Mouse (Mus musculus): Measurements from ENCODE around the gene Utrn. TPM values are rescaled to one million over a fixed set of nuclear protein-coding genes. Genes with fewer than 3 reads are reported as not detected.

The Utrn gene
- polyA plus RNA-seq, 1 experiment from 2014 or later = 37.4 TPM

- Histone ChIP-seq H3K27me3 (replicated peaks; ENCODE audit: control insufficient read depth, insufficient read depth, low read length) (no peaks in the 10 kb centered on the region), H3K4me2 (ENCODE audit: low read depth, low read length) (no peak overlapping the region), H3K4me1 (ENCODE audit: control insufficient read depth, insufficient read depth, low read length) (peaks cover 19% of the 10 kb centered on the region), H3K27ac (ENCODE audit: low read length) (no peak overlapping the region), H3K9me3 (ENCODE audit: control insufficient read depth, low read length) (no peaks in the 10 kb centered on the region), H3K9ac (ENCODE audit: low read depth, low read length) (no peak overlapping the region), H3K4me3 (ENCODE audit: low read length) (no peak overlapping the region), H3K36me3 (ENCODE audit: control insufficient read depth, insufficient read depth, low read length) (no peaks in the 10 kb centered on the region)
- 46% methylated on average over 1 of the region's 1 CpGs for WGBS
- no peak for ATAC-seq
These were observed 319.1 kb downstream of the Utrn start for GRCm38 (mm10) chr10:12549945-12550540.

DNA sequence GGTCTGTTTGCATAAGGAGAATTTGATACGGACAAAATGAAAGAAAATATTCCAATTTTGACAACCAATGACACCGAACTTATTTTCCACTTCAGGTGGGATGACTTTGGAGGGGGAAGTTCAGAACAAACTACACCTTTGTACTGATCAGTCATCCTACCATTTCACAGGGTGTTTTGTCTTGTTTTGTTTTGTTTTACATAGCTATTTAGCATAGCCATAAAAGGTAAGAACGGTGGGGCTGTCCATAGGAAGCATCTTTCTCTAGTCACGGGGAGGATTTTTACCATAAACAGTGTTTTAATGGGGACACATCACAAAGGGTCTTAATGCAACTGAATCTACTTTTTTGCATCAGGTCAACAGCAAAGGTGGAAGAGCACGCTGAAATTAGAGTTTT, 319.9 kb downstream of the Utrn start:
- H3K4me2 ChIP-seq (ENCODE audit: low read depth, low read length) = no peak overlapping the region
- no peak overlapping the region for H3K4me3 ChIP-seq (ENCODE audit: low read length)
- WGBS = 45% methylated on average over 5 of the region's 5 CpGs
- no peaks in the 10 kb centered on the region for H3K36me3 ChIP-seq (ENCODE audit: control insufficient read depth, insufficient read depth, low read length)
- H3K4me1 ChIP-seq (ENCODE audit: control insufficient read depth, insufficient read depth, low read length) = peaks cover 19% of the 10 kb centered on the region
- no peak overlapping the region for H3K27ac ChIP-seq (ENCODE audit: low read length)
- no peaks in the 10 kb centered on the region for H3K27me3 ChIP-seq (replicated peaks; ENCODE audit: control insufficient read depth, insufficient read depth, low read length)
- ATAC-seq = no peak
- H3K9me3 ChIP-seq (ENCODE audit: control insufficient read depth, low read length) = no peaks in the 10 kb centered on the region
- no peak overlapping the region for H3K9ac ChIP-seq (ENCODE audit: low read depth, low read length)

DNA sequence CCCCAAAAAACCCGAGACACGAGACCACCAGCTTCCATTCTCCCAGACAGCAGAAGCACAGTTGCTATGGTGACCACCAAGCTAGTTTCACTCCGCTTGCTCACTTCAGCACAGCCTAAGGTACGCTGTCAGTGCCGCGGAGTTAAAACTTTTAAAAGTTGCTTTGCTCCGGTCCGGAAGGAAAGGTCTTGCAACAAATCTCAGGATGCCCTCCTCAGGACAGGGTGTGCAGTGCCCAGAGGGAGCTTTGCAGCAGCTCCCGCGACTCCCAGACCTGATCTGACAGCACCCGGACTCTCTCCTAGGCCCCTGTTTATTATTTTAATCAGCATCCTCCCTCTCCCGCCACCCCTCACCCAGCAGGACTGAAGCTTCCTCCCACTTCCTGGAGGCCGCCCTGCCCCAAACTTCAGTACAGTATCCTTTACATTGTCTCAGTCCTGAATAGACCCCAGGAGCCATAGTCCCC, 320.5 kb downstream of the Utrn start:
- Histone ChIP-seq H3K4me2 (ENCODE audit: low read depth, low read length) (peak overlapping the region; percentile 59), H3K9ac (ENCODE audit: low read depth, low read length) (peak overlapping the region; percentile 58), H3K27me3 (replicated peaks; ENCODE audit: control insufficient read depth, insufficient read depth, low read length) (no peaks in the 10 kb centered on the region), H3K36me3 (ENCODE audit: control insufficient read depth, insufficient read depth, low read length) (no peaks in the 10 kb centered on the region), H3K4me3 (ENCODE audit: low read length) (peak overlapping the region; percentile 42), H3K9me3 (ENCODE audit: control insufficient read depth, low read length) (no peaks in the 10 kb centered on the region), H3K27ac (ENCODE audit: low read length) (no peak overlapping the region), H3K4me1 (ENCODE audit: control insufficient read depth, insufficient read depth, low read length) (peaks cover 19% of the 10 kb centered on the region)
- ATAC-seq = peak; percentile 74
- 2% methylated on average over 13 of the region's 13 CpGs for WGBS

GRCm38 (mm10) chr10:12547037-12547625, 322.0 kb downstream of the Utrn start:
- H3K27me3 ChIP-seq (replicated peaks; ENCODE audit: control insufficient read depth, insufficient read depth, low read length) = no peaks in the 10 kb centered on the region
- H3K9ac ChIP-seq (ENCODE audit: low read depth, low read length) = peak overlapping the region; percentile 19; the same call in 1 of the 2 replicates
- no peak overlapping the region for H3K27ac ChIP-seq (ENCODE audit: low read length)
- peak overlapping the region; percentile 19 for H3K4me2 ChIP-seq (ENCODE audit: low read depth, low read length)
- H3K4me1 ChIP-seq (ENCODE audit: control insufficient read depth, insufficient read depth, low read length) = peaks cover 13% of the 10 kb centered on the region
- no peak for ATAC-seq
- peak overlapping the region; percentile 30 for H3K4me3 ChIP-seq (ENCODE audit: low read length)
- H3K9me3 ChIP-seq (ENCODE audit: control insufficient read depth, low read length) = no peaks in the 10 kb centered on the region
- H3K36me3 ChIP-seq (ENCODE audit: control insufficient read depth, insufficient read depth, low read length) = no peaks in the 10 kb centered on the region
- WGBS = 32% methylated on average over 6 of the region's 6 CpGs

DNA sequence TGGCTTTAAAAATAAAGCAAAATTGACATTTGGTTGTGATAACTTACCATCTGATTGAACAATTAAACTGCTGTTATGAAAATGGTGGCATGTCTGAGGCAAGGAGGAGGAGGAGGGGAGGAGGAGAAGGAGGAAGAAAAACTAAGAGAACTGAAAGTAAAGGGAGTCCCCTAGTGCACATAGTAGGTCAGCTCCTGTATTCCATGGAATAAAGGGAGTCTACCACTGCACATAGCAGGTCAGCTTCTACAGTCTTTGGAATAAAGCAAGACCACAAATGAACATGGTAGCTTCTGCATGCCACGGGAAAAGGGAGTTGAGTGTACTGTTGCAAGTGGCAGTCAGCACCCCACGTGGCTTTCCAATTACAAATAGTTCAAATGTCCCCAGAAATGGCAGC, 323.7 kb downstream of the Utrn start:
- Histone ChIP-seq H3K9me3 (ENCODE audit: control insufficient read depth, low read length) (no peaks in the 10 kb centered on the region), H3K27me3 (replicated peaks; ENCODE audit: control insufficient read depth, insufficient read depth, low read length) (no peaks in the 10 kb centered on the region), H3K9ac (ENCODE audit: low read depth, low read length) (no peak overlapping the region), H3K4me3 (ENCODE audit: low read length) (no peak overlapping the region), H3K36me3 (ENCODE audit: control insufficient read depth, insufficient read depth, low read length) (no peaks in the 10 kb centered on the region), H3K4me2 (ENCODE audit: low read depth, low read length) (no peak overlapping the region), H3K4me1 (ENCODE audit: control insufficient read depth, insufficient read depth, low read length) (peaks cover 13% of the 10 kb centered on the region), H3K27ac (ENCODE audit: low read length) (no peak overlapping the region)
- no peak for ATAC-seq
- WGBS = 91% methylated on average over 2 of the region's 2 CpGs

GRCm38 (mm10) chr10:12541757-12542156, 327.4 kb downstream of the Utrn start:
- H3K27me3 ChIP-seq (replicated peaks; ENCODE audit: control insufficient read depth, insufficient read depth, low read length) = no peaks in the 10 kb centered on the region
- no peak overlapping the region for H3K27ac ChIP-seq (ENCODE audit: low read length)
- 85% methylated on average over 1 of the region's 1 CpGs for WGBS
- no peak overlapping the region for H3K4me2 ChIP-seq (ENCODE audit: low read depth, low read length)
- ATAC-seq = no peak
- H3K4me1 ChIP-seq (ENCODE audit: control insufficient read depth, insufficient read depth, low read length) = no peaks in the 10 kb centered on the region
- 0 out of 2 replicates have a peak, but pooled peaks cover 2% of the 10 kb centered on the region for H3K36me3 ChIP-seq (ENCODE audit: control insufficient read depth, insufficient read depth, low read length)
- no peak overlapping the region for H3K4me3 ChIP-seq (ENCODE audit: low read length)
- no peak overlapping the region for H3K9ac ChIP-seq (ENCODE audit: low read depth, low read length)
- no peaks in the 10 kb centered on the region for H3K9me3 ChIP-seq (ENCODE audit: control insufficient read depth, low read length)

DNA sequence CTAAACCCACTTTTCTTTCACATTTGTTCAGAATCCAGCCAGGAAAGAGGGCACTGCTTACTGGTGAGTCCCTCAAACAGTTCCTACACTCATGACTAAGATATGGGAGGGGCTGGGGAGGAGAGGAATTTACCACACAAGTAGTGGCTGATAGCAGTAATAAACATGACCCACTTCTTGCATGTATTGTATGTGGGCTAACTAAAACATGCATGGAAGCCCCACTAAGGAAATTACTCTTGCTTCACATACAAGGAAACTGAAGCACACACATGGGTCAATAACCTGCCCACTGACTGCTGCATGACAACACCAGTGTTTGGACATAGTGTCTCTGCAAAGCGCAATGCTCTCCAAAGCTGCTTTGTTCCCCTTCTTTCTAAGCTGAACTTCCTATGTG, 333.9 kb downstream of the Utrn start:
- no peak for ATAC-seq
- Histone ChIP-seq H3K4me2 (ENCODE audit: low read depth, low read length) (no peak overlapping the region), H3K27me3 (replicated peaks; ENCODE audit: control insufficient read depth, insufficient read depth, low read length) (no peaks in the 10 kb centered on the region), H3K4me1 (ENCODE audit: control insufficient read depth, insufficient read depth, low read length) (no peaks in the 10 kb centered on the region), H3K4me3 (ENCODE audit: low read length) (no peak overlapping the region), H3K9me3 (ENCODE audit: control insufficient read depth, low read length) (no peaks in the 10 kb centered on the region), H3K27ac (ENCODE audit: low read length) (no peak overlapping the region), H3K9ac (ENCODE audit: low read depth, low read length) (no peak overlapping the region), H3K36me3 (ENCODE audit: control insufficient read depth, insufficient read depth, low read length) (0 out of 2 replicates have a peak, but pooled peaks cover 2% of the 10 kb centered on the region)
- 97% methylated on average over 1 of the region's 1 CpGs for WGBS

GRCm38 (mm10) chr10:12534801-12535200, 334.4 kb downstream of the Utrn start:
- Histone ChIP-seq H3K27ac (ENCODE audit: low read length) (no peak overlapping the region), H3K9ac (ENCODE audit: low read depth, low read length) (no peak overlapping the region), H3K4me1 (ENCODE audit: control insufficient read depth, insufficient read depth, low read length) (no peaks in the 10 kb centered on the region), H3K27me3 (replicated peaks; ENCODE audit: control insufficient read depth, insufficient read depth, low read length) (no peaks in the 10 kb centered on the region), H3K36me3 (ENCODE audit: control insufficient read depth, insufficient read depth, low read length) (0 out of 2 replicates have a peak, but pooled peaks cover 2% of the 10 kb centered on the region), H3K9me3 (ENCODE audit: control insufficient read depth, low read length) (no peaks in the 10 kb centered on the region), H3K4me2 (ENCODE audit: low read depth, low read length) (no peak overlapping the region), H3K4me3 (ENCODE audit: low read length) (no peak overlapping the region)
- 71% methylated on average over 3 of the region's 3 CpGs for WGBS
- no peak for ATAC-seq

DNA sequence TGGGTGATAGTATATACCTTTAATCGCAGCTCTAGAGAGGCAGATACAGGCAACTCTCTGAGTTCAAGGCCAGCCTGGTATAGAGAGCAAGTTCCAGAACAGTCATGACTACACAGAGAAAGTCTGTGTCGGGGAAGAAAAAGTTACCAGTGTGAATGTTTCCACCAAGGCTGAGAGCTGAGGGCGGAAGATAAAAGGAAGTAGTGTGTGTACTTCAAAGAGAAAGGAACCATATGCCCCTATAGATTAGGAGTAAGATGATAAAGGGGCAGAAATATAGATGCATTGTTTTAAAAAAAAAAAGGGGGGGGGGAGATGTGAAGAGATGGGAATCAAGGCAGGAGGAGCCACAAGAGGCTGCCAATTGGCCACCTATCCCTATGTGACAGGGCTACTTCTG, 334.9 kb downstream of the Utrn start:
- Histone ChIP-seq H3K27ac (ENCODE audit: low read length) (no peak overlapping the region), H3K36me3 (ENCODE audit: control insufficient read depth, insufficient read depth, low read length) (0 out of 2 replicates have a peak, but pooled peaks cover 2% of the 10 kb centered on the region), H3K4me1 (ENCODE audit: control insufficient read depth, insufficient read depth, low read length) (no peaks in the 10 kb centered on the region), H3K9ac (ENCODE audit: low read depth, low read length) (no peak overlapping the region), H3K27me3 (replicated peaks; ENCODE audit: control insufficient read depth, insufficient read depth, low read length) (no peaks in the 10 kb centered on the region), H3K4me3 (ENCODE audit: low read length) (no peak overlapping the region), H3K9me3 (ENCODE audit: control insufficient read depth, low read length) (no peaks in the 10 kb centered on the region), H3K4me2 (ENCODE audit: low read depth, low read length) (no peak overlapping the region)
- no peak for ATAC-seq
- WGBS = 87% methylated on average over 3 of the region's 3 CpGs

Data from intestine, embryonic 16.5 days (tissue).